Mouse (Mus musculus) kidney, adult 9 months (tissue): ENCODE data around the gene Ccdc88b.
"Not testable (repeated sequence)": the region's sequence is repeated elsewhere in the genome, so short reads cannot be mapped to it uniquely, and the experiment has no call there.

ENCODE experiments used
- DNase-seq: peaks from one replicate; pipeline ENCODE4 v3.0.0; 2022

The Ccdc88b gene

GRCm38 (mm10) chr19:6858031-6858430 lies at the start of gene Ccdc88b:
TSS of gene Ccdc88b (minus strand) at chr19:6858211.
- no peak for DNase-seq

GRCm38 (mm10) chr19:6907094-6907493 lies 49.1 kb upstream of the Ccdc88b start:
- DNase-seq: no peak

- DNase-seq: peak; percentile 81
These were observed 48.2 kb upstream of the Ccdc88b start for GRCm38 (mm10) chr19:6906199-6906598.

- peak; percentile 62 for DNase-seq
These were observed 47.6 kb upstream of the Ccdc88b start for GRCm38 (mm10) chr19:6905498-6906159.

- DNase-seq: peak; percentile 96
These were observed 46.8 kb upstream of the Ccdc88b start for GRCm38 (mm10) chr19:6904846-6905245.

- DNase-seq: peak; percentile 84
These were observed 45.0 kb upstream of the Ccdc88b start for GRCm38 (mm10) chr19:6903031-6903430.

GRCm38 (mm10) chr19:6899641-6900040 lies 41.6 kb upstream of the Ccdc88b start:
- DNase-seq: peak; percentile 86

- DNase-seq: not testable (repeated sequence)
These were observed 37.7 kb upstream of the Ccdc88b start for GRCm38 (mm10) chr19:6895608-6896305.

GRCm38 (mm10) chr19:6893731-6894451 lies 35.9 kb upstream of the Ccdc88b start:
- no peak for DNase-seq

GRCm38 (mm10) chr19:6892512-6892911 lies 34.5 kb upstream of the Ccdc88b start:
- DNase-seq: peak; percentile 70

- no peak for DNase-seq
These were observed 20.0 kb upstream of the Ccdc88b start for GRCm38 (mm10) chr19:6877965-6878364.

- no peak for DNase-seq
These were observed 18.8 kb upstream of the Ccdc88b start for GRCm38 (mm10) chr19:6876799-6877198.

GRCm38 (mm10) chr19:6875834-6876233 lies 17.8 kb upstream of the Ccdc88b start:
- no peak for DNase-seq

GRCm38 (mm10) chr19:6874257-6874656 lies 16.2 kb upstream of the Ccdc88b start:
- no peak for DNase-seq

- no peak for DNase-seq
These were observed 14.7 kb upstream of the Ccdc88b start for GRCm38 (mm10) chr19:6872701-6873100.

GRCm38 (mm10) chr19:6871574-6872271 lies 13.7 kb upstream of the Ccdc88b start:
- DNase-seq: peak; percentile 96

GRCm38 (mm10) chr19:6869355-6869754 lies 11.3 kb upstream of the Ccdc88b start:
- DNase-seq: peak; percentile 84

GRCm38 (mm10) chr19:6861451-6861850 lies 3.4 kb upstream of the Ccdc88b start:
- DNase-seq: no peak

GRCm38 (mm10) chr19:6860706-6861105 lies 2.7 kb upstream of the Ccdc88b start:
- DNase-seq: no peak

- no peak for DNase-seq
These were observed 2.0 kb upstream of the Ccdc88b start for GRCm38 (mm10) chr19:6859971-6860370.

- DNase-seq: no peak
These were observed 1.1 kb upstream of the Ccdc88b start for GRCm38 (mm10) chr19:6859032-6859651.

GRCm38 (mm10) chr19:6857391-6858005 lies 513 bp downstream of the Ccdc88b start:
- no peak for DNase-seq
